Mouse (Mus musculus) ES-E14 (cell line): ENCODE results near the gene Mfn1.

ENCODE experiments used
- MAFK ChIP-seq: IDR thresholded peaks from 2 replicates; pipeline ENCODE4 v1.6.1; 2014; ENCODE audit warnings: mild to moderate bottlenecking, low read depth, low read length, inconsistent platforms; ENCODE audit not compliant: insufficient read depth
- ZNF384 ChIP-seq: IDR thresholded peaks from 2 replicates; pipeline ENCODE4 v1.6.1; 2012; ENCODE audit warnings: low read depth, low read length, inconsistent platforms

DNA sequence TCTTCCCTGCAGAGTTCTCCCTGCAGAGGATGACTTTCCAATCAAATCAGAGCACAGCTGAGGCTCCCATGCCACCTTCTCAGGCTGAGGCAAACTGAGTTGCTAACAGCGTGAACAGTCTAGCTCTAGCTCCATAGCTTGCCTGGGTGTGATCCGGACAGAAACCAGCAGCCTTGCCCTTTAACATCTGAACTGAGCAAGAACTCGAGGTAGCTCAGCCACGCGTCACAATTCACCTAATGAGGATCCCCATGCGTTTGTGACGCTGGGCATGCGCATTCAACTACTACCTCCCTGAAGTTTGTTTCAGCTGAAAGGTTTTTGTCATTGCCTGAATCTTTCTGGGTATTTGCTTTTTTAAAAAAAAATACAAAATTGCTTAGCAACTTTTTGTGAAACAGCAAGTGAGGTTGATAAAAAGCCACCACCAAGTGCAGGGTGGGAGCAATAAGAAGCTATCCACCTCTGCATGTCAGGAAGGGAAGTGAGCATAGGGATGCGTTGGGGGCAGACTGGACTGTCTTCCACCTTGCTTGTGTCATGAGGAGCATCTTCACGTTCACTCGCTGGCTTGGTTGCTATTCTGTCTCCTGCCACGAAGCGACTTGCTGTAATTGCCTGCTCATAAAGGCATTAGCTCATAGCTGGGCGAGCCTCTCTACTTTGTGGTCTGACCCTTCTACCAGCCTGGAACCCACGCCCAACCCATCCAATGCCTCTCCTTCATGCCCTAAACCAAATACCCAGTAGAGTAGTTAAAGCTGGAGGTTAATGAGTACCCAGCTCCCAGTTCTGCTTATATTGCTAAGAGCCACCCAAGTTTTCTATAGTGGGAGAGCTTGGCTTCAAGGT lies 39.0 kb upstream of the Mfn1 start:
- TF ChIP-seq MAFK (no peak), ZNF384 (no peak)
